Mouse (Mus musculus) mesoderm, embryonic 11.5 days (tissue): Measurements from ENCODE around the gene Kcnk12.

ENCODE experiments used
- DNase-seq: peaks from one replicate; pipeline ENCODE4 v3.0.0-alpha.2; 2012; ENCODE audit warnings: low read depth, low spot score

Gene Kcnk12

DNA sequence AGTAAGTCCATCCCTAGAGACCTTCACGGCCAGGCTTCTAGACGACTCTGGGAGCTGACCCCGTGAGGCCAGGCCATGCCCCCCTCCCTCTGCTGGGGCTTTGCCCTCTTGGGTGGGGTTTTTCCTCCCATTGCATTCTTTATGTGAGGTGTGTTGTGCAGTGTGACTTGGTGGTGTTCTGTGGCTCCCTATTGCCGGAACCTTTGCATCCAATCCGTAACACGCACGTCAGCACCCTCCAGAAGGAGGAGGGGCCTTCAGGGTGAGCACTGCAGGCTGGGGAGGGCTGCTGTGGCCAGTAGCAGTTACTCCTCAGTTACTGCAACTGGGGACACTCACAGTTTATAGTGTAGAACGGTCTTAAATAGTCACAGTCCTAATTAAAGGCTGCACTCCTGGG, 97.7 kb downstream of the Kcnk12 start:
- DNase-seq = no peak

- no peak for DNase-seq
Measured at GRCm38 (mm10) chr17:87698996-87699765, 98.6 kb downstream of the Kcnk12 start.

- DNase-seq = no peak
Measured at GRCm38 (mm10) chr17:87696814-87697213, 101.0 kb downstream of the Kcnk12 start.

- DNase-seq = no peak
Measured at GRCm38 (mm10) chr17:87695874-87696465, 101.8 kb downstream of the Kcnk12 start.
